Mouse (Mus musculus) heart, postnatal 36 days (tissue): ENCODE measurements around the gene Cypt2. TPM values are rescaled to one million over a fixed set of nuclear protein-coding genes. Genes with fewer than 3 reads are reported as not detected.
"Not testable (repeated sequence)": the region's sequence is repeated elsewhere in the genome, so short reads cannot be mapped to it uniquely, and the experiment has no call there.

Source experiments
- DNase-seq, 2 experiments: peaks; one replicate each; pipeline ENCODE4 v3.0.0; 2021 to 2022
- intact Hi-C: fragments of 180-260 bp; cut with DNase I; formaldehyde crosslinking; loops from one replicate; pipeline ENCODE4 v1.15.1; 2025
- total RNA-seq, 2 experiments: library from RNA; stranded (reverse); gene quantifications; 2 replicates each; pipeline ENCODE4 v1.2.3; 2021

The Cypt2 gene
- not detected for total RNA-seq

DNA sequence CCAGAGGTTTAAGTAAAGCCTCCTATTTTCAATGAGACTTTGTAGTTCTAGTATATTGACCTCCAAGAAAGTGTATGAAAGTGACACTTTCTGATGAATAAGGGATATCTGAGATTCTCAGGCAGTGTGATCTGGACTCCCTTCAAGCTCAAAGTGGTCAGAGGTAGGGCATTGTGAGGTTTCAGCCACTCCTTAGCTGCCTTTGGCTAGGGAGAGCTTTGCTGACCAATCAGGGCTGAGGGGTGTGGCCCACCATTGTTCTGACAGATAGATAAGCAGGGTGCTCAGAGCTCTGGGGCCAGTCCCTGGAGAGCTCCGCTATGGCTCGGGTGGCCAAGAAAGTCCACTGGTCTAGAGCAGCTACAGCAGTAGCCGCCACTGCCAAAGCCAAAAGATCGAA lies at the start of gene Cypt2:
Gene Cypt2, plus strand, starts transcription at position 301 of the 400 bp plus-strand sequence.
- DNase-seq, intact Hi-C loops: not testable (repeated sequence)

GRCm38 (mm10) chrX:105546234-105546633 lies 46.7 kb downstream of the Cypt2 start:
- intact Hi-C loops: no loop called here
- DNase-seq: no peak
